Mouse (Mus musculus) heart, adult 9 months (tissue): ENCODE measurements around the gene Mrgpra4.

Experiments
- DNase-seq, 2 experiments: peaks; one replicate each; pipeline ENCODE4 v3.0.0; 2022; ENCODE audit warnings: low spot score in 2 of 2

Mrgpra4 gene

GRCm38 (mm10) chr7:47981995-47982394, at the start of gene Mrgpra4:
Mrgpra4 (minus strand) TSS chr7:47982095.
- DNase-seq = no peak

- DNase-seq = no peak
Measured at GRCm38 (mm10) chr7:48027497-48027896, 45.6 kb upstream of the Mrgpra4 start, which contains the start of gene Mrgprx1. Mrgprx1 (minus strand) TSS chr7:48027597.

- no peak for DNase-seq
Measured at GRCm38 (mm10) chr7:48017874-48018273, 36.0 kb upstream of the Mrgpra4 start.

- no peak for DNase-seq
Measured at GRCm38 (mm10) chr7:47995689-47996088, 13.8 kb upstream of the Mrgpra4 start.

- no peak for DNase-seq
Measured at GRCm38 (mm10) chr7:47986752-47987151, 4.9 kb upstream of the Mrgpra4 start.
